Mouse (Mus musculus): ENCODE data around the gene Ccdc155. TPM values are rescaled to one million over a fixed set of nuclear protein-coding genes. Genes with fewer than 3 reads are reported as not detected.

Ccdc155 gene
- total RNA-seq, 2 experiments from 2014 or later = 2.0 to 2.7 TPM

- DNase-seq (ENCODE audit: low spot score in 2 of 2) = no peak
These were observed 23.9 kb upstream of the Ccdc155 start for GRCm38 (mm10) chr7:45228548-45228947.

GRCm38 (mm10) chr7:45226421-45226820 lies 21.7 kb upstream of the Ccdc155 start:
- DNase-seq (ENCODE audit: low spot score in 2 of 2) = no peak

- DNase-seq (ENCODE audit: low spot score in 2 of 2) = no peak
These were observed 20.1 kb upstream of the Ccdc155 start for GRCm38 (mm10) chr7:45224826-45225225.

GRCm38 (mm10) chr7:45221680-45222079 lies 17.0 kb upstream of the Ccdc155 start:
- no peak for DNase-seq (ENCODE audit: low spot score in 2 of 2)

GRCm38 (mm10) chr7:45216442-45217183 lies 11.9 kb upstream of the Ccdc155 start:
- DNase-seq (ENCODE audit: low spot score in 2 of 2) = no peak

- DNase-seq (ENCODE audit: low spot score in 2 of 2) = no peak
These were observed 11.2 kb upstream of the Ccdc155 start, which contains the start of gene Tead2 for GRCm38 (mm10) chr7:45215673-45216441. Gene Tead2 (plus strand): TSS chr7:45215753.

- DNase-seq (ENCODE audit: low spot score in 2 of 2) = no peak
These were observed 9.0 kb upstream of the Ccdc155 start for GRCm38 (mm10) chr7:45213708-45214107.

GRCm38 (mm10) chr7:45212356-45212755 lies 7.7 kb upstream of the Ccdc155 start:
- DNase-seq (ENCODE audit: low spot score in 2 of 2) = no peak

GRCm38 (mm10) chr7:45211851-45212251 lies 7.2 kb upstream of the Ccdc155 start, which contains the start of gene Dkkl1:
Gene Dkkl1 (minus strand): TSS chr7:45212147.
- DNase-seq (ENCODE audit: low spot score in 2 of 2) = no peak

GRCm38 (mm10) chr7:45211070-45211469 lies 6.4 kb upstream of the Ccdc155 start:
- no peak for DNase-seq (ENCODE audit: low spot score in 2 of 2)

GRCm38 (mm10) chr7:45208260-45208659 lies 3.6 kb upstream of the Ccdc155 start:
- no peak for DNase-seq (ENCODE audit: low spot score in 2 of 2)

- no peak for DNase-seq (ENCODE audit: low spot score in 2 of 2)
These were observed 2.0 kb downstream of the Ccdc155 start for GRCm38 (mm10) chr7:45202654-45203053.

GRCm38 (mm10) chr7:45198961-45199360 lies 5.7 kb downstream of the Ccdc155 start:
- DNase-seq (ENCODE audit: low spot score in 2 of 2) = no peak

- DNase-seq (ENCODE audit: low spot score in 2 of 2) = peak; percentile 69 to 77
These were observed 6.3 kb downstream of the Ccdc155 start for GRCm38 (mm10) chr7:45198435-45198834.

- no peak for DNase-seq (ENCODE audit: low spot score in 2 of 2)
These were observed 7.7 kb downstream of the Ccdc155 start for GRCm38 (mm10) chr7:45196994-45197393.

- no peak for DNase-seq (ENCODE audit: low spot score in 2 of 2)
These were observed 8.5 kb downstream of the Ccdc155 start for GRCm38 (mm10) chr7:45196176-45196535.

GRCm38 (mm10) chr7:45195341-45196175 lies 9.1 kb downstream of the Ccdc155 start:
- no peak for DNase-seq (ENCODE audit: low spot score in 2 of 2)

GRCm38 (mm10) chr7:45193871-45194785 lies 10.6 kb downstream of the Ccdc155 start:
- DNase-seq (ENCODE audit: low spot score in 2 of 2) = no peak

- no peak for DNase-seq (ENCODE audit: low spot score in 2 of 2)
These were observed 11.3 kb downstream of the Ccdc155 start for GRCm38 (mm10) chr7:45193406-45193805.

- no peak for DNase-seq (ENCODE audit: low spot score in 2 of 2)
These were observed 11.9 kb downstream of the Ccdc155 start for GRCm38 (mm10) chr7:45192585-45193310.

All from layer of hippocampus, postnatal 14 days (tissue).